In genomic region chr9:88519390-88520121, GRCm38 (mm10) we compare ENCODE assay signal across 14 mouse cellular contexts. TPM values are rescaled to one million over a fixed set of nuclear protein-coding genes. Genes with fewer than 3 reads are reported as not detected.
DNase-seq lines count a peak whose midpoint lies in the region; ATAC-seq and TF ChIP-seq lines count a peak whose summit lies in the region.
"Had no signal": no experiment of that assay in that cellular context is flagged by ENCODE, and none has a peak within 500 bp of the region (broad histone marks: within the 10 kb centered on the region; RNA-seq: fewer than 3 reads in every experiment).

No protein-coding gene starts in this region.

- no peak overlapping the region; the same call in 1 of the 2 replicates for H3K27ac ChIP-seq in liver, embryonic 11.5 days (ENCODE audit: low read depth, low read length)
- H3K27ac ChIP-seq in liver, embryonic 12.5 days = peak overlapping the region; percentile 89
- H3K27ac ChIP-seq: heart, embryonic 10.5 days had no signal

- no peak overlapping the region for H3K9ac ChIP-seq in liver, embryonic 11.5 days (ENCODE audit: low read depth, low read length)
- H3K9ac ChIP-seq in liver, embryonic 12.5 days = no peak overlapping the region

- no peaks in the 10 kb centered on the region for H3K4me1 ChIP-seq in liver, embryonic 11.5 days (replicated peaks; ENCODE audit: control insufficient read depth, insufficient read depth, low read length)
- H3K4me1 ChIP-seq in E14TG2a.4 (replicated peaks; ENCODE audit: low read depth, low read length) = peaks cover 19% of the 10 kb centered on the region; the same call in 1 of the 2 replicates
- peaks cover 25% of the 10 kb centered on the region for H3K4me1 ChIP-seq in liver, embryonic 12.5 days

- H3K4me3 ChIP-seq in liver, embryonic 11.5 days (ENCODE audit: low read depth, low read length) = no peak overlapping the region
- H3K4me3 ChIP-seq in E14TG2a.4 (replicated peaks; ENCODE audit: low read length) = 0 out of 2 replicates have a peak overlapping the region, but pooled peaks have one; percentile 98
- H3K4me3 ChIP-seq in liver, embryonic 12.5 days = no peak overlapping the region

- ATAC-seq in liver, embryonic 11.5 days (replicated peaks; ENCODE audit: low FRiP score) = peak; percentile 27
- ATAC-seq in liver, embryonic 12.5 days = no peak
- no peak for ATAC-seq in granulocyte monocyte progenitor cell, adult 5-6 weeks (replicated peaks; ENCODE audit: poor library complexity, severe bottlenecking)
- ATAC-seq: intestine, embryonic 16.5 days had no signal

- TF ChIP-seq CTCF in E14TG2a.4 (conservative IDR thresholded peaks at IDR 0.05; ENCODE audit: low read length) = no peak

- peaks cover 11% of the 10 kb centered on the region for H3K36me3 ChIP-seq in liver, embryonic 11.5 days (ENCODE audit: control insufficient read depth, insufficient read depth, low read length)
- H3K36me3 ChIP-seq in E14TG2a.4 (ENCODE audit: insufficient read depth, low read length) = peaks cover 31% of the 10 kb centered on the region
- peaks cover 22% of the 10 kb centered on the region for H3K36me3 ChIP-seq in liver, embryonic 12.5 days

- no peak for DNase-seq in liver, embryonic 11.5 days (ENCODE audit: low spot score)
- no peak for DNase-seq in liver
- DNase-seq in adipocyte (ENCODE audit: low spot score) = peak; percentile 29
- no peak for DNase-seq in urinary bladder, postnatal 14 days (ENCODE audit: low spot score)
- DNase-seq in B cell, adult 2 months = no peak
- DNase-seq: cerebellum, postnatal 36 days; left cerebral cortex, postnatal 4 days; lung, postnatal 14 days; thymus, adult 2 months had no signal

- H3K27me3 ChIP-seq in liver, embryonic 11.5 days (replicated peaks; ENCODE audit: control insufficient read depth, insufficient read depth, low read length) = no peaks in the 10 kb centered on the region
- no peaks in the 10 kb centered on the region for H3K27me3 ChIP-seq in E14TG2a.4 (ENCODE audit: insufficient read depth, low read length)
- H3K27me3 ChIP-seq in liver, embryonic 12.5 days (replicated peaks) = no peaks in the 10 kb centered on the region

- no peak overlapping the region for H3K4me2 ChIP-seq in liver, embryonic 11.5 days
- H3K4me2 ChIP-seq in liver, embryonic 12.5 days = no peak overlapping the region

- no peaks in the 10 kb centered on the region for H3K9me3 ChIP-seq in liver, embryonic 11.5 days (ENCODE audit: control insufficient read depth, low read length)
- H3K9me3 ChIP-seq in E14TG2a.4 (ENCODE audit: low read length) = no peaks in the 10 kb centered on the region
- no peaks in the 10 kb centered on the region for H3K9me3 ChIP-seq in liver, embryonic 12.5 days (replicated peaks)
- H3K9me3 ChIP-seq: heart, embryonic 10.5 days had no signal

RNA-seq across cellular contexts. Expression of gene Zfp949, which starts 28.3 kb away (rescaled TPM):
- polyA plus RNA-seq in liver, embryonic 11.5 days (2014; fragmentation: Nextera tagmentation; extraction: Ambion mirVana) = 5.2 and 6.0 TPM in 2 replicates
- polyA plus RNA-seq in liver, embryonic 12.5 days (2016; fragmentation: Nextera tagmentation; extraction: Ambion mirVana) = 5.9 and 6.2 TPM in 2 replicates
- total RNA-seq in granulocyte monocyte progenitor cell, adult 5-6 weeks (2014; fragmentation: Nextera tagmentation) = 8.9 and 12.4 TPM in 2 replicates
- total RNA-seq in granulocyte monocyte progenitor cell, adult 5-6 weeks (2017) = 7.3 and 10.6 TPM in 2 replicates

RNA-seq across cellular contexts. Expression of gene Syncrip, which starts 37.2 kb away (rescaled TPM):
- 116 and 124 TPM in 2 replicates for polyA plus RNA-seq in liver, embryonic 11.5 days (2014; fragmentation: Nextera tagmentation; extraction: Ambion mirVana)
- 77.0 and 79.0 TPM in 2 replicates for polyA plus RNA-seq in liver, embryonic 12.5 days (2016; fragmentation: Nextera tagmentation; extraction: Ambion mirVana)
- total RNA-seq in granulocyte monocyte progenitor cell, adult 5-6 weeks (2014; fragmentation: Nextera tagmentation) = 231 and 250 TPM in 2 replicates
- 274 and 276 TPM in 2 replicates for total RNA-seq in granulocyte monocyte progenitor cell, adult 5-6 weeks (2017)
